Mouse (Mus musculus) erythroblast, embryonic 14.5 days (primary cell): Measurements from ENCODE around the gene Nog.

Experiments
- GATA1 ChIP-seq: IDR thresholded peaks from 2 replicates; pipeline ENCODE4 v1.6.1; 2012; ENCODE audit warnings: low read length, inconsistent platforms, mixed read lengths
- TAL1 ChIP-seq: IDR thresholded peaks from 3 replicates; pipeline ENCODE4 v1.6.1; 2012; ENCODE audit warnings: low read length, inconsistent platforms, mixed read lengths

GRCm38 (mm10) chr11:89314374-89314773, 12.2 kb upstream of the Nog start:
- TF ChIP-seq TAL1 (no peak), GATA1 (no peak)
